Mouse (Mus musculus): Measurements from ENCODE around the gene Tdgf1.

Gene Tdgf1

DNA sequence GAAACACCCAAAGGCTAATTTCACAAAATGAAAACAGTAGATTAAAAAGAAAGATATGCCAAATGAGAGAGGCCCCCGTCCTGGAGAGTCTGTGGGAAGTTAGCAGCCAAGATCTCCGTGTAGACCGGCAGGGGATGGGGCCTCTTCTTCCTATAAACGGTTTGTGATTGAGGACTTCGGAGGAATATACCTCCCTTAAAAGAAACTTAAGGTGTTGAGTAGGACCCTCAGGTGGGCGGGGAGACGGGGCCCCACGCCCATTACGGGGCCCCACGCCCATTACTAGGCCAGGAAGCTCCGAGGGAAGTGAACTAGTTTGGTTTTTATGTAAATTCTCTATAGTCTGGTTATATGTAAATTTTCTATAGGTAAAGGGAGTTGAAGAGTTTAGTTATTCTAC lies at the start of gene Tdgf1:
Tdgf1 (minus strand) TSS at position 233 of the 400 bp plus-strand sequence.
- no peak for DNase-seq (ENCODE audit: low spot score)

GRCm38 (mm10) chr9:110994716-110995172 lies 48.8 kb upstream of the Tdgf1 start:
- peak; percentile 62 for DNase-seq (ENCODE audit: low spot score)

DNA sequence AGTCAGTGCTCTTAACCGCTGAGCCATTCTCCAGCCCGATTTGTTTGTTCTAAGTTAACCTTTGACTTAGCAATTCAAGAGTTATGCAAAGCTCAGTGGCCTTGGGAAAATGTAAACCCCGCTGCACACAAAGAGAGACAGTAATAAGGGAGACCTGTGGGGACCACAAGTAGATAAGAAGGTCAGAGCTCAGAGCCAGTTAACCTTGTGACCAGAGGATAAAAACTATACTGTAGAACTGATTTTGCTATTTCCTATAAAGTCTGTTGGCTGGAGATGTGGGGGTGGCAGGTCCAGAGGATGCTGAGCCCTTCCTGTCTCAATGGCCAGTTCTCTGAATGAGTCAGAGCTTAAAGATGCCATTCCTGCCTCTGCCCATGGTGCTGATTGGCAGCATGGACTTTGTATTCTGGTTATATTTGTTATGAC lies 47.3 kb upstream of the Tdgf1 start:
- no peak for DNase-seq (ENCODE audit: low spot score)

DNA sequence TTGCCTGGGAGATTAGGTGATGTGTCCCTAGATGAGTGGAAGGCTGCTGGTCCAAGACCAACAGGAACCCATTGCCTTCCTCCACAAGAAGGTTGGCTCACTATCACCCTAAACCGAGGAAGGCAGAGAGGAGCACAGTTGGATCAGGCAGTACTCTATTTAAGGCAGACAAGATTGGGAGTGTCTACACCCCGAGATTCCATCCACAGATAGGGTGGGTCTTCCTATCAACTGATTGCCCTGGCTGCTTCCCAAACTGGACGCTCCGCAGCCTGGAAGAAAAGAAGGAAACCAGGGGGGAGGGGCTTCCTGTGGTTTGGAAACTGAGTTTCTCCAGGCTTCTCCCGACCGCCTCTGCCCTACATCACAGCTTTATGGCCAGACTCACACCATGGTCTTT lies 44.2 kb upstream of the Tdgf1 start, which contains the start of gene Rtp3:
Rtp3 (minus strand) TSS at position 380 of the 400 bp plus-strand sequence.
- no peak for DNase-seq (ENCODE audit: low spot score)

GRCm38 (mm10) chr9:110989543-110989942 lies 43.6 kb upstream of the Tdgf1 start:
- DNase-seq (ENCODE audit: low spot score): no peak

GRCm38 (mm10) chr9:110989141-110989540 lies 43.2 kb upstream of the Tdgf1 start:
- no peak for DNase-seq (ENCODE audit: low spot score)

- DNase-seq (ENCODE audit: low spot score): no peak
These were observed 42.1 kb upstream of the Tdgf1 start for GRCm38 (mm10) chr9:110988078-110988477.

- no peak for DNase-seq (ENCODE audit: low spot score)
These were observed 41.4 kb upstream of the Tdgf1 start for GRCm38 (mm10) chr9:110987331-110987730.

DNA sequence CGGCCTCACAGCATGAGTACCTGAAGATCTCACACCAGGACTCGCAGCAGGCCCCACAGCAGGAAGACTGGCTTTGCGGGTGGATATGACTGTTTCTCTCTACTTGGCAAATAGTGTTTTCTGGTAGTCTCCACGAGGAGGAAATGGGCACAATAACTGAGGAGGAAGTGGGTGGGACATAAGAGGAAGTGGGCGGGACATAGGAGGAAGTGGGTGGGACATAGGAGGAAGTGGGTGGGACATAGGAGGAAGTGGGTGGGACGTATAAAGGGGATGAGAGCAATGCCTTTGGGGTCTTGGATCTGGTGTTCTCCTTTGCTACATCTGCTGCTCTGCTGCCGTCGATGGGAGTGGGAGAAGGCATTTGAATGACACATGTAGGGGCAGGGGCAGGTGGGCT lies 40.0 kb upstream of the Tdgf1 start:
- DNase-seq (ENCODE audit: low spot score): no peak

DNA sequence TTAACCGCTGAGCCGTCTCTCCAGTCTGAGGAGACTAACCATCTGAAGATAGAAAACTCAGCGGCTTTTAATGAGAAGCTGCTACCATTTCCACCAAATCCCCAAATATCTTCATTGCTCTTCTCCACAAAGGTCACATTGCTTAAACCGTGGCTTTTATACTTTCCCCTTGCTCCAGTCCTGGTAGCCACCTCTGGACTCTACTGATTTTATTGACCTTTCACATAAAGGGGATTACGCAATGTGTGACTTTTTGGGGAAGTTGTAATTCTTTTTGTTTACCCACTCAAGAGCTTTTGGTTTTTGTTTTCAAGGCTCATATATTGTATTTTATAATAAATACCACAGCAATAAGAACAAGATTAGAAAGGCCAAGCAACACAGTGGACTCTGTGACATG lies 39.6 kb upstream of the Tdgf1 start:
- DNase-seq (ENCODE audit: low spot score): no peak

DNA sequence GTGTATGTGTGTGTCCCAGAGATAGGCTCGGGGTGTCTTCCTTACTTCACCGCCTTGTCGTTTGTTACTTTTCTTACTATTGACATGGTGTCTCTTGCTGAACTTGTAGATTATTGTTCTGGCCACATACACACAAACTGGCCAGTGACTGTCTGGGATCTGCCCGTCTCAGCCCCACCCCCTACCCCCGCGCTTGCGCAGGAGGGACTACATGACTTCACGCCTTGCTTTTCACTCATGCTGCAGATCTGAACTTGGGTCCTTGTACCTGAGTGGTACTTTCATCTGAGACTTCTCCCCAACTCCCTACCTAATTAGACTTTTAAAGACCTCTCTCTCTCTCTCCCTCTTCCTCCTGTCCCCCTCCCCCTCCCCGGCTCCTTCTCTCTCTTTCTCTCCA lies 38.1 kb upstream of the Tdgf1 start:
- DNase-seq (ENCODE audit: low spot score): no peak

GRCm38 (mm10) chr9:110982351-110982750 lies 36.4 kb upstream of the Tdgf1 start:
- no peak for DNase-seq (ENCODE audit: low spot score)

- no peak for DNase-seq (ENCODE audit: low spot score)
These were observed 33.5 kb upstream of the Tdgf1 start for GRCm38 (mm10) chr9:110979411-110979810.

GRCm38 (mm10) chr9:110965910-110966231 lies 19.9 kb upstream of the Tdgf1 start:
- no peak for DNase-seq (ENCODE audit: low spot score)

DNA sequence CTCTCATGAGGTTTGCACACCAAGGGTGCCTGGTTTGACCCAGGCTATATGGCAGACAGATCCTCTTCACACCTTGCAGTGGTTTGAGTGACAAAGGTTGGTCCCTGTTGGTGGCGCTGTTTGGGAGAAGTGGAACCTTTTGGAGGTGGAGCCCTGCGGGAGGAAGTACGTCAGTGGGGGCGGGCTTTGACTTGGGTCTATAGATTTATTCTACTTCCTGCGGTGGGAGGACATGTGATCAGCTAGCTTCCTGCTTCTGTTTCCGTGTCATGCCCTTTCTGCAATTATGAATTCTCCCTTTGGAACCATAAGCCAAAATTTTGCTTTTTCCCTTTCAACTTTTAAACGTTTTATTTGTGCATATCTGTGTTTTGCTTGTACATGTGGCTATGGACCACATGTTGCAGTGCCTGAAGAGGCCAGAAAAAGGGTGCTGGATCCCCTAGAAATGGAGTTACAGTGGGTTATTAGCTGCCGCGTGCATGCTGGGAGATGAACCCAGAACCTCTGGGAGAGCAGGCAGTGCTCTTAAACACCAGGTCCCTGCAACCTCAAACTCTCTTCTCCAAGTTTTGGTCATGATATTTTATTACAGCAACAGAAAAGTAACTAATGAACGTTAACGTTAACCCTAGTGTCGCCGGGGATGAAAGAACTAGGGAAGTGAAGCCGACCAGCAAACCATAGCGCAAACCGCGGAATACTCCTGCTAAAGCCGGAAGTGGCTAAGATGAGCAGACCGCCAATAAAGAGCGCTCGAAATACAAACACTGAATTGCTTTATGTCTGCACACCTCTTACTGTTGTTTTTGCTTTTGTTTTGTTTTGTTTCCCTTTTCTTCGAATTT lies 19.3 kb upstream of the Tdgf1 start:
- DNase-seq (ENCODE audit: low spot score): peak; percentile 31

GRCm38 (mm10) chr9:110963566-110964115 lies 17.7 kb upstream of the Tdgf1 start:
- DNase-seq (ENCODE audit: low spot score): no peak

GRCm38 (mm10) chr9:110961386-110961785 lies 15.4 kb upstream of the Tdgf1 start:
- DNase-seq (ENCODE audit: low spot score): no peak

GRCm38 (mm10) chr9:110960230-110961149 lies 14.5 kb upstream of the Tdgf1 start:
- no peak for DNase-seq (ENCODE audit: low spot score)

- DNase-seq (ENCODE audit: low spot score): no peak
These were observed 13.7 kb upstream of the Tdgf1 start for GRCm38 (mm10) chr9:110959669-110960068.

DNA sequence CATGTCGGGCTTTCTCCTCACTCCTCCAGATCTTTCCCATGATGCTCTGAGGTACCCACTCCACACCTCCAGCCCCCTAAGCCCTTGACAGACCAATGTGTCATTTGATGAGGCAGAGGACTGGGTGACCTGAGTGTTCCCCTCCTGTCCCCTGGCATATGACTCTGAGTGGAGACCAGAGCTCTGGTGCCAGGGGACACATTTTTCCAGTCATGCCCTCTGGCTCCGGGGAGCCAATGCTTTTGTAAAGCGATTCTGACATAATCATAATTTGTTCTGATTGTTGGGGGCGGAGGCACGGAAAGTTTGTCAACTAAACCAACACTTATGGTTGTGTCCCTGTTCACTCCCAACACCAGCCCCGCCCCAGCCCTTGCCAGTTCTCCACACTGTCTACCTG lies 10.0 kb upstream of the Tdgf1 start:
- DNase-seq (ENCODE audit: low spot score): no peak

DNA sequence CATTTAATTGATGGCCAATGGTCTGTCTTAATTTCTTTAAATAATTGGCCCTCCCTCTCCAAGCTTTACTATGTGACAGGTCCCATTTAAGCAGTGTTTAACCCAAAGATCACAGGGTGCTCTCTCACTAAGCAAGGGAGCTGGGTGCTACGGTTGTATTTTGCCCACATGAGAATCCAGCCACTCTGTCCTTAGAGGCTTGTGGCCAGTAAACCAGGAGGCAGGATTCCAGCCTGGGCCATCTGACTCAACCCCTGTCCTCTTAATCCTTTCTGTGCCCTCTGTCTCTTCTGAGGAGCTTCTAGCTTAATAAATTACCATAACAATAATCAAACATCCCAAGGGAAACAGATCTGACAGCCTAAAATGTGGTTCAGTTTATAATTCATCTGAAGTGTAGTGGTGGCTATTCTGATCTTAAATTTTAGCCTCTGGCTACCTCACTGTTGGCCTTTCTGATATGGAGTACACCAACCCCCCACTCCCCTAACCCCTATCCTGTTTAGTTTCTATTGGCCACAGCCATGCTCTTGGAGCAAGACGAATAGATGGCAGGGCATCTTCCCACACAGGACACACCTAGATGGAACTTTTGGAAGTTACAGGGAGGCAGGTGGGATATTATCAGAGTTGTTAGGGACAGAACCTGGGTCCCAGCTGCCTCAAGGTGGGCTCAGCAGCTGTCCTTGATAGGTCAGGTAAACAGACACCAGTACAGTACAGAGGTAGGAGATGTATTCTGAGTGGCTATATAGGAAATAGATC lies 8.9 kb upstream of the Tdgf1 start:
- DNase-seq (ENCODE audit: low spot score): no peak
